Mouse (Mus musculus) gastrocnemius, adult 2 months (tissue): ENCODE measurements around the gene Olfr1330. TPM values are rescaled to one million over a fixed set of nuclear protein-coding genes. Genes with fewer than 3 reads are reported as not detected.
"Not testable (repeated sequence)": the region's sequence is repeated elsewhere in the genome, so short reads cannot be mapped to it uniquely, and the experiment has no call there.

Source experiments
- DNase-seq: peaks from one replicate; pipeline ENCODE4 v3.0.0; 2022
- H3K27ac ChIP-seq: fragments of 200-600 bp; 2 replicates; pipeline ENCODE4 v1.8.1; 2022; ENCODE audit warnings: mild to moderate bottlenecking
- H3K4me3 ChIP-seq: fragments of 200-600 bp; 2 replicates; pipeline ENCODE4 v1.8.1; 2022; ENCODE audit warnings: mild to moderate bottlenecking, moderate library complexity
- CTCF ChIP-seq: fragments of 200-600 bp; IDR thresholded peaks from 2 replicates; pipeline ENCODE4 v1.8.1; 2022; ENCODE audit warnings: antibody characterized with exemption, mild to moderate bottlenecking, moderate library complexity
- intact Hi-C: fragments of 180-260 bp; cut with DNase I; formaldehyde crosslinking; loops from one replicate; pipeline ENCODE4 v1.15.1; 2025
- long read RNA-seq, 2 experiments: library from polyadenylated mRNA; stranded (forward); transcript quantifications; one replicate each; pipeline ENCODE4 v2.0.0; 2021
- total RNA-seq, 2 experiments: library from RNA; stranded (reverse); gene quantifications; 2 replicates each; pipeline ENCODE4 v1.2.3; 2021

Gene Olfr1330
- not detected for total RNA-seq
- long read RNA-seq, experiment 1, result 0 reads
- long read RNA-seq, experiment 2, result 0 reads

GRCm38 (mm10) chr4:118888297-118888696, at the start of gene Olfr1330:
Gene Olfr1330 (plus strand): TSS chr4:118888597.
- DNase-seq, result no peak
- H3K4me3 ChIP-seq, result no peak within 1 kb of the TSS
- no peak for TF ChIP-seq CTCF
- no peak within 1 kb of the TSS for H3K27ac ChIP-seq
- intact Hi-C loops, result no loop called here

GRCm38 (mm10) chr4:118861791-118862190, 26.6 kb upstream of the Olfr1330 start:
- intact Hi-C loops, result no loop called here
- DNase-seq, result no peak
- H3K4me3 ChIP-seq, result no peak overlapping the region
- TF ChIP-seq CTCF, result no peak
- peak overlapping the region; percentile 66 for H3K27ac ChIP-seq

- peak; percentile 34 for DNase-seq
- no peak for TF ChIP-seq CTCF
- intact Hi-C loops, result no loop called here
- Histone ChIP-seq H3K4me3 (no peak overlapping the region), H3K27ac (peak overlapping the region; percentile 66)
These were observed 25.7 kb upstream of the Olfr1330 start for GRCm38 (mm10) chr4:118862704-118863103.

- intact Hi-C loops, result no loop called here
- TF ChIP-seq CTCF, result no peak
- Histone ChIP-seq H3K27ac (no peak within 1 kb of the TSS), H3K4me3 (no peak within 1 kb of the TSS)
- DNase-seq, result no peak
These were observed 24.0 kb upstream of the Olfr1330 start, which contains the start of gene Olfr1331 for GRCm38 (mm10) chr4:118864349-118864748. Gene Olfr1331 (plus strand): TSS chr4:118864649.

GRCm38 (mm10) chr4:118867566-118867965, 20.8 kb upstream of the Olfr1330 start:
- Histone ChIP-seq H3K27ac (no peak overlapping the region), H3K4me3 (no peak overlapping the region)
- peak; percentile 29 for DNase-seq
- TF ChIP-seq CTCF, result no peak
- intact Hi-C loops, result no loop called here

- TF ChIP-seq CTCF, result no peak
- Histone ChIP-seq H3K4me3 (no peak overlapping the region), H3K27ac (no peak overlapping the region)
- intact Hi-C loops, result no loop called here
- no peak for DNase-seq
These were observed 13.6 kb downstream of the Olfr1330 start for GRCm38 (mm10) chr4:118901981-118902380.

- H3K4me3 ChIP-seq, intact Hi-C loops, DNase-seq: not testable (repeated sequence)
These were observed 29.0 kb downstream of the Olfr1330 start, which contains the start of gene Olfr1329 for GRCm38 (mm10) chr4:118917365-118917764. Gene Olfr1329 (minus strand): TSS chr4:118917465.

GRCm38 (mm10) chr4:118931326-118931725, 42.9 kb downstream of the Olfr1330 start:
- intact Hi-C loops, result not testable (repeated sequence)

More at GRCm38 (mm10) chr4:118917365-118917764, 29.0 kb downstream of the Olfr1330 start, which contains the start of gene Olfr1329:
- not testable (repeated sequence) for H3K27ac ChIP-seq

GRCm38 (mm10) chr4:118938512-118938911, 50.1 kb downstream of the Olfr1330 start, which contains the start of gene Olfr1328:
Gene Olfr1328 (minus strand): TSS chr4:118938612.
- H3K4me3 ChIP-seq, result no peak within 1 kb of the TSS
- no peak for TF ChIP-seq CTCF
- no peak within 1 kb of the TSS for H3K27ac ChIP-seq
- intact Hi-C loops, result no loop called here
- DNase-seq, result no peak

More at GRCm38 (mm10) chr4:118931326-118931725, 42.9 kb downstream of the Olfr1330 start:
- H3K27ac ChIP-seq, H3K4me3 ChIP-seq, DNase-seq: not testable (repeated sequence)

Other genes starting within 250 kb of the Olfr1330 start
- not detected for gene Olfr62, start 229.6 kb upstream of the Olfr1330 start, total RNA-seq
- gene Olfr1342, start 195.8 kb upstream of the Olfr1330 start, total RNA-seq, result not detected
- gene Olfr1341, start 185.1 kb upstream of the Olfr1330 start, total RNA-seq, result not detected
- gene Olfr1340, start 168.5 kb upstream of the Olfr1330 start, total RNA-seq, result not detected
- gene Olfr1339, start 156.4 kb upstream of the Olfr1330 start, total RNA-seq, result not detected
- gene Olfr1338, start 129.9 kb upstream of the Olfr1330 start, total RNA-seq, result not detected
- not detected for gene Olfr1337, start 106.0 kb upstream of the Olfr1330 start, total RNA-seq
- gene Olfr1335, start 78.7 kb upstream of the Olfr1330 start, total RNA-seq, result not detected
- gene Olfr1333, start 52.3 kb upstream of the Olfr1330 start, total RNA-seq, result not detected
- not detected for gene Olfr1331, start 23.9 kb upstream of the Olfr1330 start, total RNA-seq
- gene Olfr1329, start 28.9 kb downstream of the Olfr1330 start, total RNA-seq, result not detected
- gene Olfr1328, start 50.0 kb downstream of the Olfr1330 start, total RNA-seq, result not detected
- gene Lao1, start 73.0 kb downstream of the Olfr1330 start, total RNA-seq, result under 1 TPM; 0.28 to 0.64 TPM
- gene Slc2a1, start 220.1 kb downstream of the Olfr1330 start, total RNA-seq, result 1 to 10 TPM; 5.1 to 6.3 TPM